Mouse (Mus musculus): ENCODE results near the gene Arhgap23.
A peak's percentile ranks its signal among the peaks of the same experiment; 100 is the strongest.

Gene Arhgap23

DNA sequence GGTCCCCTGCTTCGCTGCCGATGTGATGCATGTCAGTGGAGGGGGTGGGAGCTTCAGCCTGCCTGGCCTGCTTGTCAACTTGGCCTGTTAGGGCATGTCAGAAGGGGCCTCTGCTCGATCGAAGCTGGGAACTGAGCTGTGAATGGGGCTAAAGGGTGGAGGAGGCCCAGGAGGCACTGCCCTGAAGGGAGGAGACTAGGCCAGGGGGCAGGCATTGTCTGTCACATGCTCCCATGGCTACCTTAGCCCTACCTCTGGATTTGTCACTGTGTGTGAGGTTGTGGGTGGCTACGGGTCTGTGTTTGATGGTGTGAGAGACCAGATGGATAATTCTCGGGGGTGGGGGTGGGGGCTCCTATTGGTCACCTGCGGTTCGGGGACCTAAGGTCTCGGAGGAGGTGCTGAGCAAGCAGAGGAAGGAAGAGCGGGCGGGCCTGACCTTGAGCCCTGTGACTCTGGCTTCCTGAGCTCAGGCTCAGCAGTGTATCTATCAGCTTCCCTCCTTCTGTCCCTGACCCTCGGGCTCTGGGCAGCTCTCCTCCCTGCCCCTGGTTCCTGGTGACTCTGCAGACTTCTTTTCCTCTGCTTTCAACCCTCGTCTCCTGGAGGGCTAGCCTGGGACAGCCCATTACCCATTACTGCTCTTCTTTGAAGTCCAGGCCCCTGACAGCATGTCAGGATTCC is 20.6 kb downstream of the Arhgap23 start:
- peak; percentile 51 to 78 for DNase-seq

DNA sequence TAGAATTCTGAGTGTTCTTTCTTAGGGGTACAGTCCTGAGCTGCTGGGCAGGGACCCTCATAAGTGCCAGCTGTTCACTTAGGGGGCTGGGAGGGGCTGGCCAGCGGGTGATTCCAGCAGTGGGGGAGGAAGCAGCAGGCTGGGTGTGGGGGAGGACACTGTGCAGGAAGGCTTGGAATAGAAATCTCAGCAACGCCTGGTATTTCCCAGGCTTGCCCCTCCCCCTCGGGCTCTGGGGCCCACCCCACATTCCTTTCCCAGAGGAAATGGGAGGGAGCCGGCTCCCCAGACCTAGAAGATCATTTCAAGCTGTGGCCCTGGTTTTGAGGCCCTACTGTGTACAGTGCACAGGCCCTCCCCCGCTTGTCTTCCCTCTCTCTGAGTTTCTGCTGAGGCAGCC is 22.4 kb downstream of the Arhgap23 start:
- peak; percentile 92 to 93 for DNase-seq

DNA sequence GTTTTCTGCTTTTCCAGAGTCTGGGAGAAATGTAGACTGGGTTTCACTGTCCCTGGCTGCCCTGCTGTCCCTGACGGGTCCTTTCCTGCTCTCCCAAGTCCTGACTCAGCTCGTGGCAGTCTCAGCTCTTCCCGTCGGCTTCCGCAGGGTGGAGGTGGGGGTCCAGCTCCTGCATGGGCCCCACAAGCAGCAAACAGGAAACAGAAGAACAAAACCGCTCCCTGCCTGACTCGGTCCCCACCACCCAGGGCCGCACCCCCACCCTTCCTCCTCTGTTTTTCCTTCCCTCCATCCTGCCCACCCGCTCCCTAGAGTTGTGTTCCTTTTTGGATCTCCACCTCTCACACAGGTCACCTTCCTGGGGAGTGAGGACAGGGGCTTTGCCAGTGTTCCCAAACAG is 23.5 kb downstream of the Arhgap23 start:
- peak; percentile 65 to 85 for DNase-seq

DNA sequence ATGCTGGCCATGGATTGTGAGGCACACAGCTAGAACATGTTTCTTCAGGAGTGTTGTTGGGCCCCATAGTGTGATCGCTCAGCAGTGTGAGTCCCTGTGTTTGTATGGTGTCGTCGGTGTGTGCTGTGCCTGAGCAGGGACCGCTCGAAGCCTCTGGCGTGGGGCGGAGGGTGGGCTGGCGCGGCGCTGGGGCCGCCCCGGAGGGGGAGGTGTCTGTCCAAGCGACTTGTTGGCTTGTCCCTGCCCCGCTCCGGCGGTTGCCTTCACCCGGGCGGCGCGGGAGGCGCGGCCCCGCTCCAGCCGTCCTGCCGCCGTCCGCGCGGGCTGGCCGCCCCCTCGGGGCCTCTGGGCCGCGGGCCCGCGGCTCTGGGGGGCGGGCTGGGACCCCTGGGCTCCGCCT is 24.6 kb downstream of the Arhgap23 start:
- DNase-seq = peak; percentile 79 to 91

- DNase-seq = no peak
Observed at GRCm38 (mm10) chr11:97440441-97440881, 25.1 kb downstream of the Arhgap23 start.

DNA sequence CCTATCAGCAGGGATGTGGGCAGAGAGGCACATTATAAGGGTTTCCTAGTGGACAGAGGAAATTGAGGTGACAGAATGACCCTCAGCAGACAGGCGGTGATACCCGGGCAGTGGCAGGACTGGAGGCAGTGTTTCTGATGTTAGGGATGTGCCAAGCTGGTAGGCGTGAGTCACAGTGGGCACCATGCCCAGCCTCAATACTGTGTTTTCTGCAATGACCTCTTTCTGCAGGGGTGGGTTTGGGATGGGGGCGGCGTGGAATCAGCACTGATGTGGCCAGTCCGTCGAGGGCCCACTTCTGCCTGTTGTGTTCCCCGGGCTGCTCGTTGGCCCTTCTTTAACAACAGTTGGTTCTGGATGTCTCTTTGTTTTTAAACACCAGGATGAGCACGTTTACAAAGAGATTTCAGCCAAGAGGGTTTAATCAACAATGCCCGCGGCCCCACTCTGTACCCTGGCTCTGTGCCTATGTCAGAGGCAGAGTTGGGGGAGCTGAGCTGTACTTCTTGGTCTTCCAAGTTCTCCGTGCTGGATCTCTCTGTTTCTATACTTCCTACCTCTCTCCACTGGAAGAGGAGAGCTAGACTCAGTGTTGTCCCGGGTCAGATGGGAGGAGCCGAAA is 25.8 kb downstream of the Arhgap23 start:
- DNase-seq = peak in 1 of 2 experiments; percentile 36

DNA sequence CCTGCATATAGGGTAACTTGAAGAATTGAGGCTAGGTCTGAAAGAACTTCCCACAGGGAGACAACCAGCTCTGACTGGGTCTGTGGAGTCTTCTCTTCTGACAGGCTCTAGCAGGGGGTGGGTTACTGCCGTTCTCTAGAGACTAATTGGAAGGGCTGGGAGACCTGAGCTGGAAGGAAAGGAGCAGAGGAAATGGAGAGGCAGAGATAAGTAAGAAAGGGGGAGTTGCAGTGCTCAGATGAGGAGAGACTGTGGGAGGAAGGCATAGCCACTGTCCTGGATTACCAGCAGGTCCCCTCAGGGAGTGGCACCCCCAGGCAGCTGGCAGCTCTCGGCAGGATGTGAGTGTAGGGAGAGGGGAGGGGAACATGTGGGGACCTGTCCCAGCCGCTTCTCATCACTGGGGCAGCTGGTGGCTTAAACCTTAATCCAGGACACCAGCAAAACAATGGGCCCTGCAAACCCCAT is 26.4 kb downstream of the Arhgap23 start:
- peak; percentile 32 to 62 for DNase-seq

DNA sequence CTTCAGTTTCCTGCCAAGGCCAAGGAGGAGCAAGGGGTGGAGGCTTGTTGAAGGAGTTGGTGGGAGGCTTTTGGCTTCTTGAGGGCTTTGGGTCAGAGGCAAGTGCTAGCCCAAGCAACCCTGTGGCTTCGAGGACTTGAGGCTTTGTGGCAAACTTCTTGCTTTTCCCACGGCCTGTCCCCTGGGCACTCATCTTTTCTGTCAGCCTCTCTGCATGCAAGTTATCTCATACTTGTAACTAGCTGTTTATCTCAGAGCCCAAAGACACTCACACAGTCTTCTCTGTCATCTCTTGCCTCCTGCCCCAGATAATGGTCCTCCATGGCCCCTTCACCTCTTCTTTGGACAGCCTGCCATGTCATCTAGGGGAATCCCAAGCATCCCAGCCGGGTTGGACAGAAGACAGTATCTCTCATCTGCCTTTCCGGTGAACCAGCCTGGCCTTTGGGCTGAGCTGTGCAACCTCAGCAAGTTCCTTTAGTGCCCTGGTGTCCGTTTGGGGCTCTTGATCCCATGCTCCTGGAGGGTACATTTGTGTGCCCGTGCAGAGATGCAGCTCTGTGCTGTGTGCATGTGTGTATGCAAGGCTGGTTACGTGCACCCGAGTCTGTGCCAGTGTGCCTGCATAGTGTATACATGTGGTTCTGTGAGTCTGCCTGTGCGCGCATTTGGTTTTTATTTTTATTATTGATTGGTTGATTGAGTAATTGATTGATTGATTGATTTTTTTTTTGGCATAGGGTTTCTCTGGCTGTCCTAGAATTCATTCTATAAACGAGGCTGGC is 27.8 kb downstream of the Arhgap23 start:
- DNase-seq = no peak

DNA sequence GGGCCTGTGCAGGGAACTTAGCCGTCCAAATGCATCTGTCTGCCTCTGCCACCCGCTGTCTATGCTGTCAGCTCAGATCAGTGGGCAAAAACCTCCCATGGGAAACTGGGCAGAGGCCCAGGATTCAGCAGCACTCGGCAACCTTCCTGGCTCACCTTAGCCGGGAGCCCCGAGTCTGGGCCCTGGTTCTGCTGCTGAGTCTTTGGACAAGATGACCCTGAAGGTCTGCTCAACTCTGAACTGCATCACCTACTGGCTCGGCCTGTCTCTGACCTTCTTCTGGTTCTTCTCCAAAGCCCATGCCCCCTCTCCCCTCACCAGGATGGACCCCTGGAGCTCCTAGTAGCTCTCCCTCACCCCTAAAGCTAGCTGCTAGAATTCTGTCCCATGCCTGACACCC is 30.3 kb downstream of the Arhgap23 start:
- DNase-seq = no peak

GRCm38 (mm10) chr11:97445999-97446511 is 30.7 kb downstream of the Arhgap23 start:
- DNase-seq = no peak

- no peak for DNase-seq
Observed at GRCm38 (mm10) chr11:97447979-97448378, 32.6 kb downstream of the Arhgap23 start.

GRCm38 (mm10) chr11:97448611-97449394 is 33.5 kb downstream of the Arhgap23 start:
- DNase-seq = no peak

GRCm38 (mm10) chr11:97449601-97450293 is 34.4 kb downstream of the Arhgap23 start:
- DNase-seq = peak; percentile 85 to 90

DNA sequence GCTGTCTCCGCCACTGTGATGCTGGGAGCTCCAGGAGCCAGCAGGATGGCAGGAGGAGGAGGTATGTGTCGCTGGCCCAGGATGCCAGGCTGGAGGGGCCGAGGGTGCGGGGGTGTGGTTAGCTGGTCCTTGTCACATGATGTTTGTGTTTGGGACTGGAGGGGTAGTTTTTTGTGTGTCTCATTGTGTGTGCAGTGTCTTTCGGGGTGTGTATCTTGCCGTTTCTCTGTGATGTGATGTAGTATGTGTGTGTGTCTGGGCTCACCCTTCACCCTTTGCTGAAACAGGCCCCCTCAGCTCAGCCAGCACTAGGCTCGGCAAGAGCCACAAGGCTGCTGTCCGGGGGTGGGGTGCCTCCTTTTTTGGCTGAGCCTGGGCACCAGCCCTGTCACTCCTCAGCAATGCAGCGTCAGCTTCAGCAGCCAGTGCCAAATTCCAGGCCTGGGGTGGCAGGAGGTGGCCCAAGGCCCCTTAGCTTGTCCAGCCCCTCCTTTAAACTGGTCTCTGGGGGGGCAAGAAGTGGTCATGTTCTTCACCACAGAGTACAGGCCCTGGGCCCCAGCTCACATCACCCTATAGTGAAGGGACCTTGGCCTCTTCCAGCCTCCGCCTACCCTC is 35.1 kb downstream of the Arhgap23 start:
- peak in 1 of 2 experiments; percentile 55 for DNase-seq

GRCm38 (mm10) chr11:97451625-97452024 is 36.3 kb downstream of the Arhgap23 start:
- DNase-seq = no peak

GRCm38 (mm10) chr11:97457120-97457519 is 41.8 kb downstream of the Arhgap23 start:
- no peak for DNase-seq

DNA sequence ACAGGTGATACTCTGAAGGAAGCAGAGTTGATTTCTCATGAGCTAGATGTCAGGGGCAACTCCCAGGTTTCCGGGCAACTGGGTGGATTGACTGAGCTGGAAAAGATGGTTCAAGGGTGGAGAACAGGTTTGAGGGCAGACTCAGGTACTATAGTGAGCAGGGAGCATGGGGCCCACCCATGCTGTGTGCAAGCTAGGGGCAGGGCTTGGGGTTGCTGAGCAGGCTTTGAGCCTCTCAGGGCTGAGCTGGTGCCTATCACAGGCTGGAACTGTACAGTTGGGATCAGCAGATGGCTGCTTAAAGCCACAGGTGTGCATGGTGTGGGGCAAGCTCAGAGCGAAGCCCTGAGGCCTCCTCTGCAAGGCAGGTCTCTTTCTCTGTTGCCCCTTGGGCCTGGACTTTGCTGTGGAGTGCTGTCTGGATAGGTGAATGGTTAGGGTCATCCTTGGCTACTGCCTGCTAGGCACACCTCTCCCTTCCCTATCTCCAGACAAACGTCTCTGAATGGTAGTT is 46.0 kb downstream of the Arhgap23 start:
- no peak for DNase-seq

- DNase-seq = no peak
Observed at GRCm38 (mm10) chr11:97462538-97462937, 47.2 kb downstream of the Arhgap23 start.

- DNase-seq = no peak
Observed at GRCm38 (mm10) chr11:97463166-97463565, 47.8 kb downstream of the Arhgap23 start.

DNA sequence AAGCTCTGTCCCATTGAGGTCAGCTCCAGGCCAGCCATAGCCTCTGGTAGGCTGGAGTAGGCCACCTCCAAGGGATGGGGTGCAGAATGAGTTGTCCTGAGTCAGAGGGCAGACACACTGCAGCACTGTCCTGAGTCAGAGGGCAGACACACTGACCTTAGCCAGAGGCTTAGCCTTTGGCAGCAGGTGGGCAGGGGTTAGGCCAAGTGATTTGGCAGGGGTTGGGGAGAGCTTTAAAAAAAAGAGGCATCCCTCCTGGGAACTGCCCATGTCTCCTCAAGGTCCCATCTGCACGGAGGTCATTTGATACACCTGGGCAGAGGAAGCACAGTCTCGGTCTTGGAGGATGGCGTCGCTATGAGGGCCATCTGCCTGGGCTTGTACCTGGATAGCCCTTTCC is 48.7 kb downstream of the Arhgap23 start:
- DNase-seq = no peak

GRCm38 (mm10) chr11:97465957-97466356 is 50.6 kb downstream of the Arhgap23 start:
- DNase-seq = no peak
